Mouse (Mus musculus): ENCODE data around the gene March9.

Gene March9

GRCm38 (mm10) chr10:127059968-127060916 lies at the start of gene March9:
March9 (minus strand) TSS chr10:127060184.
- peak; percentile 45 to 58 for DNase-seq (ENCODE audit: low read depth in 2 of 2, low spot score in 2 of 2)

GRCm38 (mm10) chr10:127108262-127108583 lies 48.2 kb upstream of the March9 start:
- DNase-seq (ENCODE audit: low read depth in 2 of 2, low spot score in 2 of 2) = no peak

GRCm38 (mm10) chr10:127107563-127108261 lies 47.7 kb upstream of the March9 start:
- peak in 1 of 2 experiments; percentile 35 for DNase-seq (ENCODE audit: low read depth in 2 of 2, low spot score in 2 of 2)

GRCm38 (mm10) chr10:127103631-127104030 lies 43.6 kb upstream of the March9 start:
- DNase-seq (ENCODE audit: low read depth in 2 of 2, low spot score in 2 of 2) = no peak

- DNase-seq (ENCODE audit: low read depth in 2 of 2, low spot score in 2 of 2) = no peak
Observed at GRCm38 (mm10) chr10:127101151-127101550, 41.2 kb upstream of the March9 start.

GRCm38 (mm10) chr10:127100414-127100813 lies 40.4 kb upstream of the March9 start:
- DNase-seq (ENCODE audit: low read depth in 2 of 2, low spot score in 2 of 2) = no peak

GRCm38 (mm10) chr10:127099868-127100267 lies 39.9 kb upstream of the March9 start:
- DNase-seq (ENCODE audit: low read depth in 2 of 2, low spot score in 2 of 2) = no peak

- DNase-seq (ENCODE audit: low read depth in 2 of 2, low spot score in 2 of 2) = no peak
Observed at GRCm38 (mm10) chr10:127099191-127099590, 39.2 kb upstream of the March9 start.

GRCm38 (mm10) chr10:127098514-127098913 lies 38.5 kb upstream of the March9 start:
- no peak for DNase-seq (ENCODE audit: low read depth in 2 of 2, low spot score in 2 of 2)

GRCm38 (mm10) chr10:127094382-127094802 lies 34.4 kb upstream of the March9 start:
- no peak for DNase-seq (ENCODE audit: low read depth in 2 of 2, low spot score in 2 of 2)

GRCm38 (mm10) chr10:127092742-127093141 lies 32.8 kb upstream of the March9 start:
- DNase-seq (ENCODE audit: low read depth in 2 of 2, low spot score in 2 of 2) = no peak

GRCm38 (mm10) chr10:127091507-127092396 lies 31.8 kb upstream of the March9 start:
- DNase-seq (ENCODE audit: low read depth in 2 of 2, low spot score in 2 of 2) = no peak

GRCm38 (mm10) chr10:127090560-127091411 lies 30.8 kb upstream of the March9 start:
- DNase-seq (ENCODE audit: low read depth in 2 of 2, low spot score in 2 of 2) = no peak

GRCm38 (mm10) chr10:127085633-127086032 lies 25.6 kb upstream of the March9 start:
- DNase-seq (ENCODE audit: low read depth in 2 of 2, low spot score in 2 of 2) = no peak

GRCm38 (mm10) chr10:127085052-127085451 lies 25.1 kb upstream of the March9 start:
- no peak for DNase-seq (ENCODE audit: low read depth in 2 of 2, low spot score in 2 of 2)

- DNase-seq (ENCODE audit: low read depth in 2 of 2, low spot score in 2 of 2) = no peak
Observed at GRCm38 (mm10) chr10:127083915-127084306, 23.9 kb upstream of the March9 start.

GRCm38 (mm10) chr10:127083292-127083914 lies 23.4 kb upstream of the March9 start:
- DNase-seq (ENCODE audit: low read depth in 2 of 2, low spot score in 2 of 2) = no peak

GRCm38 (mm10) chr10:127081996-127082620 lies 22.1 kb upstream of the March9 start:
- DNase-seq (ENCODE audit: low read depth in 2 of 2, low spot score in 2 of 2) = no peak
